Mouse (Mus musculus) kidney, embryonic 14.5 days (tissue): ENCODE measurements around the gene Smarca2. TPM values are rescaled to one million over a fixed set of nuclear protein-coding genes. Genes with fewer than 3 reads are reported as not detected.

ENCODE experiments used
- ATAC-seq: fragments of 200-750 bp; cut with Nextera tagmentation; 2 replicates; pipeline ENCODE4 v1.8.0; 2017; ENCODE audit warnings: moderate number of reproducible peaks, mild to moderate bottlenecking, moderate TSS enrichment, moderate library complexity; ENCODE audit not compliant: low FRiP score, low TSS enrichment
- H3K27ac ChIP-seq: fragments of 300-500 bp; sonication (generic); 2 replicates; pipeline ENCODE4 v1.5.1; 2014; ENCODE audit warnings: low read depth, mild to moderate bottlenecking, low read length, moderate library complexity, mixed read lengths
- H3K27me3 ChIP-seq: fragments of 300-500 bp; sonication (generic); 2 replicates; pipeline ENCODE4 v1.6.1; 2014; ENCODE audit warnings: mild to moderate bottlenecking, low read length; ENCODE audit not compliant: control insufficient read depth, insufficient read depth
- H3K36me3 ChIP-seq: fragments of 300-500 bp; sonication (generic); 2 replicates; pipeline ENCODE4 v1.6.1; 2014; ENCODE audit warnings: low read length, mixed read lengths; ENCODE audit not compliant: control insufficient read depth, insufficient read depth
- H3K4me1 ChIP-seq: fragments of 300-500 bp; sonication (generic); 2 replicates; pipeline ENCODE4 v1.6.1; 2014; ENCODE audit warnings: low read length, mixed read lengths; ENCODE audit not compliant: control insufficient read depth, insufficient read depth
- H3K4me2 ChIP-seq: fragments of 300-500 bp; sonication (generic); replicated peaks from 2 replicates; pipeline ENCODE4 v1.6.1; 2014; ENCODE audit warnings: low read depth, mild to moderate bottlenecking, low read length
- H3K4me3 ChIP-seq: fragments of 300-500 bp; sonication (generic); 2 replicates; pipeline ENCODE4 v1.5.1; 2014; ENCODE audit warnings: mild to moderate bottlenecking, low read length
- H3K9ac ChIP-seq: fragments of 300-500 bp; sonication (generic); 2 replicates; pipeline ENCODE4 v1.6.1; 2014; ENCODE audit warnings: low read depth, mild to moderate bottlenecking, low read length, moderate library complexity
- H3K9me3 ChIP-seq: fragments of 300-500 bp; sonication (generic); 2 replicates; pipeline ENCODE4 v1.6.1; 2016; ENCODE audit warnings: low read length; ENCODE audit not compliant: control insufficient read depth
- WGBS: fragments of 180-500 bp; shearing (Covaris S2); extraction: QIAGEN DNeasy Blood & Tissue Kit; methylation state at CpG from one replicate; pipeline ENCODE4 v1.1.7; 2014; 5-methylcytosine and 5-hydroxymethylcytosine counted together
- polyA plus RNA-seq: library from polyadenylated mRNA; unstranded; fragments of >200 nt; fragmentation: Nextera tagmentation; extraction: Ambion mirVana; gene quantifications from 2 replicates; pipeline ENCODE4 v1.2.1, GENCODE M21; 2014

Smarca2 gene
- polyA plus RNA-seq, 1 experiment from 2014 or later: 46.9 TPM

DNA sequence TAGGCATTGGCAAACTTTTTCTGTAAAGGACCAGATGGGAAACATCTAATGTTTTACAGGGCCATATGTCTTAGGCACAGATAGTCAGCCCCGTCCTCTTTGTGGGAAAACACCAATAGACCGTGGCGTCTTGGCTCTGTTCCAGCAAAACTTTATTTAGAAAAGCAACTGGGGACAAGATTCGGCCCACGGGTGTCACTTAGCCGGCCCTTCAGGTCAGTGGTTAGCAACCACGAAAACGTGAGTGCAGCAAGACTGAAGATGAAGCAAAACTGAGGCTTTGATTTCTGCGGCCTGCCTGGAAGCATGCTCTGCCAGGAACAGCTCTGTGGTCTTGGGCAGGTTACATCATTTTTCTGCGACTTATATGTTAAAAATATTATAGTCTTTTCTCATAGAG is 36.4 kb downstream of the Smarca2 start:
- H3K4me1 ChIP-seq: no peaks in the 10 kb centered on the region
- no peak overlapping the region for H3K27ac ChIP-seq
- ATAC-seq: no peak
- 49% methylated on average over 10 of the region's 10 CpGs for WGBS
- no peaks in the 10 kb centered on the region for H3K9me3 ChIP-seq
- H3K4me3 ChIP-seq: no peak overlapping the region
- no peaks in the 10 kb centered on the region; the same call in 1 of the 2 replicates for H3K36me3 ChIP-seq
- no peak overlapping the region for H3K9ac ChIP-seq
- H3K4me2 ChIP-seq: no peak overlapping the region
- no peaks in the 10 kb centered on the region for H3K27me3 ChIP-seq

DNA sequence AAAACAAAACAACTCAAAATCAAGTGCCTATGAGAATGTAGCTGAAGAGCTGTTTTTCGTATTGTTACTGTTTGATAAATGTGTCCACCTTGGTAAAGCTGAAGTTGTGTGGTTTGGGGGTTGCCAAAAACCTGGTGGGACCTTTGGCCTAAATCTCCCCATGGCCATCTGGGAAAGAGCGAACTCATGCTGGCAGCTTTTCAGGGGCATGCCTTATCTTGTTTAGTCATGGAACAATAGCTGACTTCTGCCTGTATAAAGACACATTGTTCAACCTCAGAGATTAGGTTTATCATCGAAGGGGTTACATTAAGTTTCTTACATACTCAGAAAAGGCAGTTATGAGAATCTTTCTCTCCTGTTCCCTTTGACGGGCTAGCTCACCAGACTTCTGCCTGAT is 38.2 kb downstream of the Smarca2 start:
- H3K9ac ChIP-seq: no peak overlapping the region
- 75% methylated on average over 4 of the region's 4 CpGs for WGBS
- H3K4me1 ChIP-seq: no peaks in the 10 kb centered on the region
- no peaks in the 10 kb centered on the region for H3K27me3 ChIP-seq
- H3K27ac ChIP-seq: no peak overlapping the region
- H3K9me3 ChIP-seq: no peaks in the 10 kb centered on the region
- no peaks in the 10 kb centered on the region; the same call in 1 of the 2 replicates for H3K36me3 ChIP-seq
- no peak overlapping the region for H3K4me2 ChIP-seq
- H3K4me3 ChIP-seq: no peak overlapping the region
- ATAC-seq: no peak

DNA sequence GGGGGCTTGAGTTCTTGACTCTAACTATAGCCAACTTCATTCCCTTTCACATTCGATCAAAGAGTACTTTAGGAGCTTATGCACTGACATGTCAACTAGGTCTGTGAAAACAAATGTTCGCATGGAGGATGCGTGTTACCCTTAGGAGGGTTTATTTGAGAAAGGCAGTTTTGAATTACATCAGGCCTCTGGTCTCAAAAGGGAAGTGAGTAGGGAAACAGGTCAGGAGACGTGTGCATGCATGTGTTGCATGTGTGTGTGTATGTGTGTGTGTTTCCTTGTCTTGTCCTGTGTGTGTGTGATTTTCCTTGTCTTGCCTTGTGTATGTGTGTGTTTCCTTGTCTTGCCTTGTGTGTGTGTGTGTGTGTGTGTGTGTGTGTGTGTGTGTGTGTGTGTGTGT is 39.1 kb downstream of the Smarca2 start:
- H3K4me1 ChIP-seq: no peaks in the 10 kb centered on the region
- H3K9me3 ChIP-seq: no peaks in the 10 kb centered on the region
- H3K27me3 ChIP-seq: no peaks in the 10 kb centered on the region
- H3K9ac ChIP-seq: no peak overlapping the region
- no peak overlapping the region for H3K4me3 ChIP-seq
- no peak for ATAC-seq
- no peak overlapping the region for H3K27ac ChIP-seq
- no peak overlapping the region for H3K4me2 ChIP-seq
- WGBS: 69% methylated on average over 4 of the region's 4 CpGs
- no peaks in the 10 kb centered on the region; the same call in 1 of the 2 replicates for H3K36me3 ChIP-seq

DNA sequence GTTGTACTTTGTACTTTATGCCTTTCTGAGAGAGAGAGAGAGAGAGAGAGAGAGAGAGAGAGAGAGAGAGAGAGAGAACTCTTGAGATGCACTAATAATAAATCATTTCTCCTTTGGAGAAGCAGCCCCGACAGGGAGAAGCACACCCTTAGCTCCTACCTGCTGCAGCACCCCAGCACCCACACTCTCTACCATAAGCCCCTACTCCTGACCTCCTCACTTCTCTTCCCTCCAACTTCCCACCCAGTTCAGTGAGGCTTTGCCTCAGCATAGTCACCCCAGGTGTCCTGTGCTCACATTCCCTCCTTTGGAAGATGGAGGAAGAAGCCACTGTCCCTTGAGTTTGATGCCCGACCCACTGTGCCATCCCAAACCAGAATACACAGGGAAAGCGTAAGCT is 40.2 kb downstream of the Smarca2 start:
- ATAC-seq: no peak
- H3K4me3 ChIP-seq: no peak overlapping the region
- no peaks in the 10 kb centered on the region for H3K27me3 ChIP-seq
- H3K9ac ChIP-seq: no peak overlapping the region
- H3K4me2 ChIP-seq: no peak overlapping the region
- WGBS: 79% methylated on average over 3 of the region's 3 CpGs
- H3K36me3 ChIP-seq: no peaks in the 10 kb centered on the region; the same call in 1 of the 2 replicates
- no peaks in the 10 kb centered on the region for H3K9me3 ChIP-seq
- no peaks in the 10 kb centered on the region for H3K4me1 ChIP-seq
- H3K27ac ChIP-seq: no peak overlapping the region

DNA sequence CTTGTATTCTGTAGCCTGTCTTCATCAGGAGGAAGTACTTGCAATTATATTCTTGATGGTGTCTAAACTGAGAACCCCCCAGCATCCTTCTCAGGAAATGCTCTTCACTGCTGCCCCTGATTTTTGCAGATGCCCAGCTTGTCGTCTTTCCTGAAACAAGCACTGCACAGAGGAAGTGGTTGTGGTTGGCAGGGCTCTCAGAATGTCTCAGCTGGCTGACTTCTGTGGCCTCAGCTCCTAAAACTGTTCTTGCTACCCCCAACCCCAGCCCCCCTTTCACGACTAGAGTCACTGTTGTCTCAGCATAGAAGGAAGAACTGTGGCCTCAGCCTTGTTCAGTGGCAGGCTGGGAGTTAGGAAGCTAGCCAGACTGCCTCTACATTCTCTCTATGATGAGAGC is 41.3 kb downstream of the Smarca2 start:
- no peak overlapping the region for H3K9ac ChIP-seq
- H3K36me3 ChIP-seq: no peaks in the 10 kb centered on the region; the same call in 1 of the 2 replicates
- H3K4me1 ChIP-seq: no peaks in the 10 kb centered on the region
- no peak overlapping the region for H3K27ac ChIP-seq
- H3K27me3 ChIP-seq: no peaks in the 10 kb centered on the region
- ATAC-seq: no peak
- H3K4me3 ChIP-seq: no peak overlapping the region
- no peak overlapping the region for H3K4me2 ChIP-seq
- 41% methylated on average over 2 of the region's 2 CpGs for WGBS
- H3K9me3 ChIP-seq: no peaks in the 10 kb centered on the region

DNA sequence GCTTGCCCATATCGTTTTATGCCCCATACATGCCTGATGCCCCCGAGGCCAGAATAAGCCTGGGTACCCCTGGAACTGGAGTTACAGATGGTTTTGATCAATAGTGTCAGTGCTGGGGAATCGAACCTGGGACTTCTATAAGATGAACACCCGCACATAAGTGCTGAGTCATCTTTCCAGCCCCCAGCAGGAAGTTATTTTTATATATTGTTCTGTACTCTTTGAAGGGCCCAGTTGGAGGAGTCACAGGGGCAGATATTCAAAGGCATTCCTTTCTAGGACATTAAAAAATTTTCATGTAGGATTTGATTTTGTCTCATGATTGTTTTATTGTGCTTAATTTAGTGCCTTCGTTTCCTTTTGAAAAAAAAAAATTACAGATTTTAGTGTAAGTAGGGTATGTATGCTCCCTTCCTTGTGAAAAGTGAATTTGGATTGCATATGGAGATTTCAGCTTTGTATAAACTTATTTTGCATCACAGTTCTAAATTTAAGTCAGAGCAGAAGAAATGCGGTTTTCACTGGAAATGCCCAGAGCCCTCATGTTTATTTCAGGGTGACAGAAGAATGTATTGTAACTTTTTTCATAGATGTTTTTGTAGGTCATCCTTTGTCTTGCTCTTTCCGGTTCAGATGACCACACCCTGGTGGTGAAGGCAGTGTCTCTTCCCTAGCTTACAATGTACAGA is 45.9 kb downstream of the Smarca2 start:
- ATAC-seq: no peak
- 89% methylated on average over 7 of the region's 7 CpGs for WGBS
- Histone ChIP-seq H3K9me3 (no peaks in the 10 kb centered on the region), H3K9ac (no peak overlapping the region), H3K4me2 (no peak overlapping the region), H3K4me3 (no peak overlapping the region), H3K36me3 (no peaks in the 10 kb centered on the region; the same call in 1 of the 2 replicates), H3K27me3 (no peaks in the 10 kb centered on the region), H3K4me1 (no peaks in the 10 kb centered on the region), H3K27ac (no peak overlapping the region)

DNA sequence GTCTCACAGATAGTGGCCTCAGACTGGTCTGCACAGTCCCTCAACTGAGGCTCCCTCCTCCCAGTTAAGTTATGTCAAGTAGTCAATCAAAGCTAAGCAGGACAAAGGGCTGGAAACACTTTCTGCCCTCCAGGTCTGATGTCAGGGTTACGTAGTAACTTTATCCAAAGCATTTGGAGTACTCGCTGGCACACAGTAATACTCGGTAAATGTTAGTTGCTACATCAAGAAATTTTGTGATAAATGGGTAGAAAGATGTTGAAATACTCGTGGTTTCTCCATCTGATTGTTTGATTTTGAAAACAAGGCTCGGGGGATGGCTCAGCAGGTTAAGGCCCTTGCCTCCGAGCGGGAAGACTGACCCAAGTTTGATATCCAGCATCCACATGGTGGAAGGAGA is 53.5 kb downstream of the Smarca2 start:
- Histone ChIP-seq H3K4me3 (no peak overlapping the region), H3K27me3 (no peaks in the 10 kb centered on the region), H3K4me2 (no peak overlapping the region), H3K9ac (no peak overlapping the region), H3K4me1 (no peaks in the 10 kb centered on the region), H3K36me3 (no peaks in the 10 kb centered on the region), H3K9me3 (no peaks in the 10 kb centered on the region), H3K27ac (no peak overlapping the region)
- no peak for ATAC-seq
- 87% methylated on average over 7 of the region's 7 CpGs for WGBS

DNA sequence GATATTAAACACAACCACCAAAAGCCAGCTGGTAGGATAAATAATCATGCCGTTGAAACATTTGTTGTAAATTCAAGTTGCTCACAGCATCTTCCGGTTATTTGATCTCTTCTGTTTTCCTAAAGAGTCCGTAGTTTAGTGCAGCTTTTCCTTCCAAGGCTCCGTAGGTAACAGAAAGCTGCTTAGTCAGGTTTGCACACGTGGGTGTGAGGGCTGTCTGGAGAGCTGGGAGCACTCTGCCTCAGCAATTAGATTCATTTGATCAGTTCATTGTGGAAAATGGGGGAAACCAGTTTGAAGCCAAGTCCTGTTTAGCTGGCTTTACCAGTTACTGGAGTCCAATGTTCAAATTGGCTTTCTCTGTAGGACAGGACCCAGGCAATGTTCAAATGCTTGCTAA is 55.1 kb downstream of the Smarca2 start:
- Histone ChIP-seq H3K36me3 (no peaks in the 10 kb centered on the region), H3K9ac (no peak overlapping the region), H3K4me2 (no peak overlapping the region), H3K9me3 (no peaks in the 10 kb centered on the region), H3K4me3 (no peak overlapping the region), H3K27ac (no peak overlapping the region), H3K4me1 (no peaks in the 10 kb centered on the region), H3K27me3 (no peaks in the 10 kb centered on the region)
- ATAC-seq: no peak
- WGBS: 63% methylated on average over 5 of the region's 5 CpGs

DNA sequence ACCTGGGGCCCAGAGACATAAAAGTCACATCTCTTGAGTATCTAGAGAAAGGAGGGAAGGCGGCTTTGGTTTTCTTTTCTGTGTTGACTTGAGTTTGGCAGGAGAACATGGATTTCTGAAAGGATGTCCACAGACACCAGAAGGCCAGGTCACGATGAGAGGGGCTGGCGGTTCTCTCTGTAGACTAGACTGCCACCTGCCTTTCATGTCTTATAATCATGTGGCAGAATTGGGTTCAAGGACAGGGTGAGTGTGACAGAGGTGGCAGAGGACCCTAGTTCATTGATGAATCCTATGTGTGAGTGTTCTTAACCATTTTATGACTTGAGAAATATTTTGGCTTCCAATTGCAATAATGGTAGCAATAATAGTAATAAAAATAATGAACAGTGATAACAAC is 56.3 kb downstream of the Smarca2 start:
- Histone ChIP-seq H3K27ac (no peak overlapping the region), H3K9me3 (no peaks in the 10 kb centered on the region), H3K4me3 (no peak overlapping the region), H3K9ac (no peak overlapping the region), H3K4me2 (no peak overlapping the region), H3K27me3 (no peaks in the 10 kb centered on the region), H3K36me3 (no peaks in the 10 kb centered on the region), H3K4me1 (no peaks in the 10 kb centered on the region)
- no peak for ATAC-seq
- WGBS: 93% methylated on average over 3 of the region's 3 CpGs
